Mouse (Mus musculus): ENCODE results near the gene Plb1. TPM values are rescaled to one million over a fixed set of nuclear protein-coding genes. Genes with fewer than 3 reads are reported as not detected.

The Plb1 gene
- polyA plus RNA-seq, 1 experiment from 2014 or later: 18.1 TPM

DNA sequence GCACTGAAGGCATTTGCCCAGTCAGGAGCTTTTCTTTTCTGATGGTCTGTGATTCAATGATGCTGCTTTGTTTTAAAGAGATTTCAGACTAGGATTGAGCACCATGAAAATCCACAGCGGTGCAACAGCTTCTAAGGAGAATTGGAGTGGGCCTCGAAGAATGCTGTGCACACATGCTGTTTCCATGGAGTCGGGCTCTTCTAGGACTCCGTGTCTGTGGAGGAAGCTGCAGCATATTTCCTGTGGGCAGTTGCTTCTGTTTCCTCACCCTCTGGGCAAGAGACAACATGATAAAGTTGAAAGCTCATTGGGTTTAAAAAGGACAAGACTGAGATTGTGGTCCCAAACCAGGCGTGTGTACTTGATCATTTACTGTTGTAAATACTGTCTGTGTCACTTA, 157.8 kb downstream of the Plb1 start:
- Histone ChIP-seq H3K4me1 (replicated peaks; ENCODE audit: control insufficient read depth, insufficient read depth, low read length) (peaks cover 3% of the 10 kb centered on the region; the same call in 1 of the 2 replicates), H3K4me3 (ENCODE audit: low read length) (no peak overlapping the region), H3K27ac (ENCODE audit: low read length) (no peak overlapping the region), H3K9me3 (ENCODE audit: control insufficient read depth, low read length) (no peaks in the 10 kb centered on the region), H3K9ac (ENCODE audit: low read length) (no peak overlapping the region), H3K4me2 (ENCODE audit: low read depth, low read length) (no peak overlapping the region), H3K27me3 (ENCODE audit: control insufficient read depth, insufficient read depth, low read depth, low read length) (no peaks in the 10 kb centered on the region), H3K36me3 (ENCODE audit: control insufficient read depth, insufficient read depth, low read length) (no peaks in the 10 kb centered on the region)
- no peak for ATAC-seq (ENCODE audit: low read depth)
- 55% methylated on average over 5 of the region's 5 CpGs for WGBS

DNA sequence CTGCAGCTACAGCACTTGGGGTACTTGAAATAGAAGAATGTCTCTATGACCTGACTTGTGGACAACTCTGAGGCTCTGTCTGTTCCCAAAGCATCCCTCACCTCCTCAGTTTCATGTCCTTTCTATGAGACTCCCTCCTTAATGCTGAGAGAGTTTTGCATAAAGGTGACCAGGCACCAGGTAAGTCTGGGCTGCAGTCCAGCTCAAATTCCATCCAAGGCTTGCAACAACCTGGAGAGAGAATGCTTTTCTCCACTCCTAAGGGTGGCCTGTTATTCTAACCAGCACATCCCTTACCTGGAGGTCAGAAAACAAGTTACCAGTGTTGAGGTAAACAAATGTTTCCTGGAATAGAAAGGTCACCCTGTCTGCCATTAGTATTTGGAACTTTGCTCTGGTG, 159.8 kb downstream of the Plb1 start:
- H3K36me3 ChIP-seq (ENCODE audit: control insufficient read depth, insufficient read depth, low read length): no peaks in the 10 kb centered on the region
- no peaks in the 10 kb centered on the region for H3K27me3 ChIP-seq (ENCODE audit: control insufficient read depth, insufficient read depth, low read depth, low read length)
- ATAC-seq (ENCODE audit: low read depth): no peak
- H3K9me3 ChIP-seq (ENCODE audit: control insufficient read depth, low read length): no peaks in the 10 kb centered on the region
- no peak overlapping the region for H3K4me2 ChIP-seq (ENCODE audit: low read depth, low read length)
- H3K4me1 ChIP-seq (replicated peaks; ENCODE audit: control insufficient read depth, insufficient read depth, low read length): peaks cover 5% of the 10 kb centered on the region; the same call in 1 of the 2 replicates
- no peak overlapping the region for H3K4me3 ChIP-seq (ENCODE audit: low read length)
- no peak overlapping the region for H3K27ac ChIP-seq (ENCODE audit: low read length)
- H3K9ac ChIP-seq (ENCODE audit: low read length): no peak overlapping the region

DNA sequence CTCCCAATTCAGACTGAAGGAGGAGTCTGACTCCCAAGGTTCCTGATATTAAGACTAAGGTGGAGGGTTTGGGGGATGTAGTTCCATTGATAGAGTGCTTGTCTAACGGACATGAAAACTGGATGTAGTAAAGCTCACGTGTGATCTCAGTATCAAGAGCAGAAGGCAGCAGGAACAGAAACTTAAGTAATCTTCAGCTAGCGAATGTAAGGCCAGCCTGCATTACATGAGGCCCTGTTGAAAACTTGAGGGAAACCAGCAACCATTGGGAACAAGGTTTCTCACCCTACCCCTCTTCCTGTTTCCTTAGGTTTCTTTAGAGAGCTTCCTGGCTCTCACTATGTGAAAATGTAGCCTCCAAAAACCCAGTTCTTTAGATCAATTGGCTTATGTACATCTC, 162.1 kb downstream of the Plb1 start:
- H3K36me3 ChIP-seq (ENCODE audit: control insufficient read depth, insufficient read depth, low read length): no peaks in the 10 kb centered on the region
- WGBS: 69% methylated on average over 3 of the region's 3 CpGs
- ATAC-seq (ENCODE audit: low read depth): no peak
- no peak overlapping the region for H3K9ac ChIP-seq (ENCODE audit: low read length)
- no peaks in the 10 kb centered on the region for H3K9me3 ChIP-seq (ENCODE audit: control insufficient read depth, low read length)
- no peak overlapping the region for H3K27ac ChIP-seq (ENCODE audit: low read length)
- peaks cover 13% of the 10 kb centered on the region for H3K4me1 ChIP-seq (replicated peaks; ENCODE audit: control insufficient read depth, insufficient read depth, low read length)
- H3K27me3 ChIP-seq (ENCODE audit: control insufficient read depth, insufficient read depth, low read depth, low read length): no peaks in the 10 kb centered on the region
- H3K4me3 ChIP-seq (ENCODE audit: low read length): no peak overlapping the region
- H3K4me2 ChIP-seq (ENCODE audit: low read depth, low read length): no peak overlapping the region

DNA sequence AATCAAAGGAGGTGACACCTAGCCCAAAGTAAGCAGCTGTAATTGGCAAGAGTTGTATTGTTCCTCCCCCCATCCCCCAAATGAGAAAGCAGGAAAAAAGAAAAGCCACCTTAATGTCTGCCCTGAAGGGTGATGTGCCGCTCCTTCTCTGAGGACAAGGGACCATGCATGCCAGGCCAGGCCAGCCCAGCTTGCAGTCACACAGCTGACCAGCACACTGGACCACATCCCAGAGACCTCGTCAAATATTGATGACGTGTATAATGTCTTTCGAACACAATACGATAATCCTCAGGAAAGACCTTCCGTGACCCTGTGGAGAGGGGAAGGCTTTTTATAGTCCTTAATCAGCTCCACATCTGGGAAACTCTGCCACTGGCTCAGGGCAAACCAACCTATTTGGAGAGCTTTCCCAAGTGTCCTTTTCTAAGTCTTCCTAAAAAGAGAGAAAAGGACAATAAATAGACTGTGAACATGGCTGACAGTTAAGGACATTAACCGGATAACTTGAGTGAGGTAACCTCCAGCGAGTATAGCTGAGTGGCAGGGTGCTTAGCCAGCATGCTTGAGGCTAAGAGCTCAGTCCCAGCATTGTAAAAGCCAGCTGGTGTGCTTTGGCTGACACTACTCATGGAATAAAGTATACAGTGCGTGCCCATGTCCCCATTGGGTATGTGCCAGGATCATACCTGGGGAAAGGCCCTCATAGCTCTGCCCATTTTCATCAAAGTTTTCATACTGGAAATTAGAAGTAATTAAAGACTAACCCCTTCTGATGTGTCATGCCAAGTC, 162.8 kb downstream of the Plb1 start:
- no peak overlapping the region for H3K9ac ChIP-seq (ENCODE audit: low read length)
- no peaks in the 10 kb centered on the region for H3K9me3 ChIP-seq (ENCODE audit: control insufficient read depth, low read length)
- H3K27ac ChIP-seq (ENCODE audit: low read length): no peak overlapping the region
- H3K4me3 ChIP-seq (ENCODE audit: low read length): no peak overlapping the region
- WGBS: 48% methylated on average over 9 of the region's 9 CpGs
- H3K36me3 ChIP-seq (ENCODE audit: control insufficient read depth, insufficient read depth, low read length): no peaks in the 10 kb centered on the region
- H3K4me1 ChIP-seq (replicated peaks; ENCODE audit: control insufficient read depth, insufficient read depth, low read length): peaks cover 13% of the 10 kb centered on the region
- ATAC-seq (ENCODE audit: low read depth): peak; percentile 63; the same call in 1 of the 2 replicates
- no peaks in the 10 kb centered on the region for H3K27me3 ChIP-seq (ENCODE audit: control insufficient read depth, insufficient read depth, low read depth, low read length)
- no peak overlapping the region for H3K4me2 ChIP-seq (ENCODE audit: low read depth, low read length)

- Histone ChIP-seq H3K9me3 (ENCODE audit: control insufficient read depth, low read length) (no peaks in the 10 kb centered on the region), H3K9ac (ENCODE audit: low read length) (no peak overlapping the region), H3K36me3 (ENCODE audit: control insufficient read depth, insufficient read depth, low read length) (no peaks in the 10 kb centered on the region), H3K27me3 (ENCODE audit: control insufficient read depth, insufficient read depth, low read depth, low read length) (no peaks in the 10 kb centered on the region), H3K4me2 (ENCODE audit: low read depth, low read length) (no peak overlapping the region), H3K4me1 (replicated peaks; ENCODE audit: control insufficient read depth, insufficient read depth, low read length) (peaks cover 13% of the 10 kb centered on the region), H3K4me3 (ENCODE audit: low read length) (no peak overlapping the region), H3K27ac (ENCODE audit: low read length) (peak overlapping the region; percentile 70)
- ATAC-seq (ENCODE audit: low read depth): peak; percentile 78
- WGBS: 58% methylated on average over 3 of the region's 3 CpGs
Measured at GRCm38 (mm10) chr5:32397719-32398118, 165.2 kb downstream of the Plb1 start.

- Histone ChIP-seq H3K4me3 (ENCODE audit: low read length) (no peak overlapping the region), H3K9me3 (ENCODE audit: control insufficient read depth, low read length) (no peaks in the 10 kb centered on the region), H3K4me1 (replicated peaks; ENCODE audit: control insufficient read depth, insufficient read depth, low read length) (peaks cover 8% of the 10 kb centered on the region), H3K9ac (ENCODE audit: low read length) (no peak overlapping the region), H3K4me2 (ENCODE audit: low read depth, low read length) (no peak overlapping the region), H3K36me3 (ENCODE audit: control insufficient read depth, insufficient read depth, low read length) (no peaks in the 10 kb centered on the region), H3K27ac (ENCODE audit: low read length) (peak overlapping the region; percentile 40; the same call in 1 of the 2 replicates), H3K27me3 (ENCODE audit: control insufficient read depth, insufficient read depth, low read depth, low read length) (no peaks in the 10 kb centered on the region)
- no peak for ATAC-seq (ENCODE audit: low read depth)
- 30% methylated on average over 2 of the region's 2 CpGs for WGBS
Measured at GRCm38 (mm10) chr5:32400926-32401325, 168.4 kb downstream of the Plb1 start.

DNA sequence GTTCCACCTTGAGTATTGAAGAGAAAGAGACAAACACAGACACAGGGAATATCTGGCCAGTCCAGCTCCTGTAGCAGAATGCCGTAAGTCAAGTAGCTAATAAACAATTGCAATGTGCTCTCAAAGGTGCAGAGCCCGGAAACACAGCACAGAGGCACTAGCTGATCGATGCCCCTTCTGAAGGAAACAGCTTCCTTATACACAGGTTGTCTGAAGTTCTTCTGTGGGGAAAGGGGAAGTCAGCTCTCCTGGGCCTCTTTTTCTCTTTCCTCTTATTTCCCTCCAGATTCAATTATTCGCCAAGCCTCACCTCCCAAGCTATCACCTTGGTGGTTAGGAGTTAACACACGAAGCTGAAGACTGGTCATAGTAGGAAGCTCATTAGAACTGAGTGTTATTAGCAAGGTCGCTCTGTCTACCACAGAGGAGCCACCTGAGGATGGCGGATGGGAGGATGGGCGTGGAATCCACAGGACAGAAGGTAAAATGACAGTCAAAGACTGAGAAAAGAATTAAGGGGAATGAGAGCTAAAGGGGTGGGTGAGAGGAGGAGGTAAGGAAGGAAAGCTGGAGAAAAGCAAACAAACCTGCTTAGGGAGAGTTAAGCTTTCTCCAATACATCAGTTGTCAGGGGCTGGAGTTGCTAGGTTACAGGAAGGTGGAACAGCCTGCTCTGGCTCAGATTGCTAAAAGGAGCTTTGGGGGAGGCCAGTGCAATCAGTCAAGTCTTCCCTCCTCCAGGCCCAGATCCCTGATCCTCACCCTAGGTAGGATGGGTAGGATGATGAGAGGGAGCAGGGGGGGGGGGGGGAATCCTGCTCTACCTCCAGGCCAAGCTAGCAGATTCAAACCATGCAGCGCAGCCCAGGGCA, 170.8 kb downstream of the Plb1 start:
- no peaks in the 10 kb centered on the region for H3K27me3 ChIP-seq (ENCODE audit: control insufficient read depth, insufficient read depth, low read depth, low read length)
- H3K9ac ChIP-seq (ENCODE audit: low read length): no peak overlapping the region
- peak overlapping the region; percentile 12; the same call in 1 of the 2 replicates for H3K27ac ChIP-seq (ENCODE audit: low read length)
- H3K4me1 ChIP-seq (replicated peaks; ENCODE audit: control insufficient read depth, insufficient read depth, low read length): peaks cover 1% of the 10 kb centered on the region
- no peak overlapping the region for H3K4me3 ChIP-seq (ENCODE audit: low read length)
- peak; percentile 65; the same call in 1 of the 2 replicates for ATAC-seq (ENCODE audit: low read depth)
- 49% methylated on average over 9 of the region's 9 CpGs for WGBS
- H3K36me3 ChIP-seq (ENCODE audit: control insufficient read depth, insufficient read depth, low read length): no peaks in the 10 kb centered on the region
- H3K9me3 ChIP-seq (ENCODE audit: control insufficient read depth, low read length): no peaks in the 10 kb centered on the region
- no peak overlapping the region for H3K4me2 ChIP-seq (ENCODE audit: low read depth, low read length)

GRCm38 (mm10) chr5:32405199-32405855, 172.8 kb downstream of the Plb1 start:
- Histone ChIP-seq H3K27me3 (ENCODE audit: control insufficient read depth, insufficient read depth, low read depth, low read length) (no peaks in the 10 kb centered on the region), H3K27ac (ENCODE audit: low read length) (no peak overlapping the region), H3K36me3 (ENCODE audit: control insufficient read depth, insufficient read depth, low read length) (no peaks in the 10 kb centered on the region), H3K9ac (ENCODE audit: low read length) (no peak overlapping the region), H3K4me2 (ENCODE audit: low read depth, low read length) (no peak overlapping the region), H3K9me3 (ENCODE audit: control insufficient read depth, low read length) (no peaks in the 10 kb centered on the region), H3K4me3 (ENCODE audit: low read length) (no peak overlapping the region), H3K4me1 (replicated peaks; ENCODE audit: control insufficient read depth, insufficient read depth, low read length) (no peaks in the 10 kb centered on the region; the same call in 1 of the 2 replicates)
- no peak for ATAC-seq (ENCODE audit: low read depth)
- 72% methylated on average over 4 of the region's 4 CpGs for WGBS

DNA sequence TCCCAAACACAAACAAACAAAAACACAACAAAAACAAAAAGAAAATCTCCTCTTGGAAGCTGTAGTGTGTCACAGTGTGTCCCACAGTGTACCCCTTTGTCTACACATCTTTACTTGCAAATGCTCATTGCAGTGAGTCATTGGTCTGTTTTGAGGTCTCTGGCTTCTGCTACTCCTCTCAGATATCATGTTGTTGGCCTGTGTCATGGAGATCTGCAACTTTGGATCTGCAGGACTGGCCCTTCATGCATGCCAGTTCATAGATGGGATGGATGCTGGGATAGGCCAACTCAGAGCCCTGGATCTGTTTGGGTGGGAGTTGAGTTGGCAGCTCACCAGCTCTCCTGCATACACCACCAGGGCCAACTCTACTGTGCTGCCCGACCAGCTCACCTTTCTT, 176.3 kb downstream of the Plb1 start:
- Histone ChIP-seq H3K4me1 (replicated peaks; ENCODE audit: control insufficient read depth, insufficient read depth, low read length) (peaks cover 16% of the 10 kb centered on the region), H3K4me2 (ENCODE audit: low read depth, low read length) (no peak overlapping the region), H3K27ac (ENCODE audit: low read length) (no peak overlapping the region), H3K9ac (ENCODE audit: low read length) (no peak overlapping the region), H3K4me3 (ENCODE audit: low read length) (no peak overlapping the region), H3K36me3 (ENCODE audit: control insufficient read depth, insufficient read depth, low read length) (no peaks in the 10 kb centered on the region), H3K9me3 (ENCODE audit: control insufficient read depth, low read length) (no peaks in the 10 kb centered on the region), H3K27me3 (ENCODE audit: control insufficient read depth, insufficient read depth, low read depth, low read length) (no peaks in the 10 kb centered on the region)
- no peak for ATAC-seq (ENCODE audit: low read depth)
- 47% methylated on average over 1 of the region's 1 CpGs for WGBS

All from lung, embryonic 16.5 days (tissue).